Mouse (Mus musculus) embryonic fibroblast, embryonic 13.5 days (primary cell): ENCODE results near the gene Tbc1d1.

Experiments used
- CTCF ChIP-seq: IDR thresholded peaks from 2 replicates; pipeline ENCODE4 v1.5.1; 2011; ENCODE audit warnings: mild to moderate bottlenecking, control low read depth, low read length, moderate library complexity, borderline replicate concordance; ENCODE audit not compliant: insufficient read depth
- POLR2A ChIP-seq: IDR thresholded peaks from 2 replicates; pipeline ENCODE4 v1.6.1; 2011; ENCODE audit warnings: low read depth, mild to moderate bottlenecking, control low read depth, low read length, moderate library complexity

DNA sequence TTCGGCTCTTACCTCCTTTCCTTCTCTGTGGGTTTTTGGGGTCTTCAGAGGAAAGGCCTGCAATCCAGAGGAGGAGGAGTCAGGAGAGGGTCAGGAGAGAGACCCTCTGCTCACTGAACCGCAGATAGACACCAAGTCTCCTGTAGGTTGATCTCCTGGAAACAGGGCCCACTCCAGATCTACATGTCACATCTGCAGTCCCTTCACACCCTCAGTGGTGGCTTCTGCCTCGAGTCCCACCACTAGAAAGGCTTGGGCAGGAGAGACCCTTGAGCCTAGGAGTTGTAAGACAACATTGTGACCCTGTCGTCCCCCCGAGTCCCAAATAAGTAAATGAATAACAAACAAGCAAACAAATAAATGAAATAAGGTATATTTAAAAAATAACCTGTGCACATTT is 223.7 kb downstream of the Tbc1d1 start:
- TF ChIP-seq CTCF (no peak), POLR2A (no peak)
